Mouse (Mus musculus) right cerebral cortex, postnatal 4 days (tissue): Measurements from ENCODE around the gene Olfr298.

Experiments
- DNase-seq: peaks from one replicate; pipeline ENCODE4 v3.0.0-alpha.2; 2022

Olfr298 gene

DNA sequence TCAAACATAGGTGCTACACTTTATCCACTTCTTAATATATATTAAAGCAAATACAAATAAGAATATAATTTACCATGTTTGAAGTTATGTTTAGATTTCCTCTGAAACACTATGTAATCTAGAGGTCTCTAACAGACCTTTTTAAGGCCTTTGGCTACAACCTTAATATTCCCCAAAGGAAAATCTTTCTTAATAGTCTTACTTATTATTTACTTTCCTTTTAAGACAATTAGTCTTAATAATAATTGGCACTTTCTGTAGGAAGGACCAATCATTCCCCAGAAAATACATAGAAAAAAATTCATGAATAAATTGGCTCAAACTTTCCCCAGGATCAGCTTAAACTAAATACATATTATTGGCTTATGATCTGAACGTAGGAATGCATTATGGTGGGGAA is at the start of gene Olfr298:
TSS of gene Olfr298 (minus strand) at position 101 of the 400 bp plus-strand sequence.
- no peak for DNase-seq

DNA sequence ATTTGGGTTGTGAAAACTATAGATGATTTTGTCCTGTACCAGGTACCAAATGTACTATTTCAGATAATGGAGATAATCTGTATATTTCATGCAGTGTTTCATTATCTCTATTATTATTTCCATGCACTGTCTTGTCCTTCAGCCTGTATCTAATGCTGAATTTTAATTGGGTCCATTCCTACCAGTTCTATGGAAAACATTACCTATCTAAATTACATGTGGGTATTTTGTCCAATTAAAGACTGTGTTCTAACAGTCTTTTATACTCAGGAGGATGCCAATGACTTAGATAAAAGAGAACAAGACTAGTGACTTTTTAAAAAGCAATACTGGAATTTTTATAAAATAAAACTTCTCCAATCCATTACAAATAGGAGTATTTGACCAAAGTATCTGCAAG is 27.4 kb upstream of the Olfr298 start, which contains the start of gene Olfr297:
TSS of gene Olfr297 (plus strand) at position 301 of the 400 bp plus-strand sequence.
- DNase-seq, result no peak

- no peak for DNase-seq
Observed at GRCm38 (mm10) chr7:86459621-86460020, 32.7 kb downstream of the Olfr298 start, which contains the start of gene Olfr299. Gene Olfr299, plus strand, starts transcription at chr7:86459921.
